Mouse (Mus musculus): Measurements from ENCODE around the gene Naa25. TPM values are rescaled to one million over a fixed set of nuclear protein-coding genes. Genes with fewer than 3 reads are reported as not detected.
"Not testable (repeated sequence)": the region's sequence is repeated elsewhere in the genome, so short reads cannot be mapped to it uniquely, and the experiment has no call there.

Naa25 gene
- polyA plus RNA-seq, 1 experiment from 2014 or later, result 53.4 TPM

DNA sequence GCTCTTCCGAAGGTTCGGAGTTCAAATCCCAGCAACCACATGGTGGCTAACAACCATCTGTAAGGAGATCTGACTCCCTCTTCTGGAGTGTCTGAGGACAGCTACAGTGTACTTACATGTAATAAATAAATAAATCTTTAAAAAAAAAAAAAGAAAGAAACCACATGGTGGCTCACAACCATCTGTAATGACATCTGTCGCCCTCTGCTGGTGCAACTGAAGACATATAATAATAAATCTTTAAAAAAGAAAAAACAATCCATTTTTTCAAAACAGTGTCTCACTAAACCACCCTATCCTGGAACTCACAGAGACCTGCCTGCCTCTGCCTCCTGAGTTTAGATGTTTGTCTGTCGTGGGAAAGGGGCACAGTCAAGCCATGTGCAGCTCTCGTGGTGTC is 20.8 kb upstream of the Naa25 start:
- H3K27ac ChIP-seq (ENCODE audit: low read depth, low read length), result not testable (repeated sequence)

DNA sequence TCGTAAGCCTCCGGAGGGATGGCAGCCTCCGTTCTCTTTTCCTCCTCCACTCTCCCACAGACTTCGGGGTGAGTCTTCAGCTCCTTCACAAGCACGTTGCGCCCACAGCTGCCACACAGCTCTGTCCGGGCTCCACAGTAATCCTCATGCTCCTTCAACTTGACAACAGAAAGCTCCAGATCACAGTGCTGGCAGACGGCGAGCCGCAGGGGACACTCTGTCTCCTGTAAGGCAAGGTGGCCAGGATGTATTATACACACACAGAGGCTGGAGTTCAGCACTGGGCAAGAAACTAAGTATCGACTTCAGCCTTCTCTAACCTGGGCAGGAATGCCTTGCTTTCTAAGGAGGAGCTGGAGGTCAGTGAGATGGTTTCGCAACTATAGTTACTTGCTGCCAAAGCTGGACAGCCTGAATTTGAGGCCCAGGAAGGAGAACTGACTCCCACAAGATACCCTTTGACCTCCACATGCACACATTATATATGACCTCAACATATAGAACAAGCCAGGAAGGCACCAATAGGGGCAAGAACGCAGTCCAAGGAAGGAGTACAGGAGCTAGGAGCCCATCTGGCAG is 19.0 kb upstream of the Naa25 start:
- peaks cover 11% of the 10 kb centered on the region; the same call in 1 of the 2 replicates for H3K36me3 ChIP-seq (ENCODE audit: control insufficient read depth, insufficient read depth, low read length)
- ATAC-seq (replicated peaks; ENCODE audit: low FRiP score), result no peak
- no peaks in the 10 kb centered on the region for H3K4me1 ChIP-seq (replicated peaks; ENCODE audit: control insufficient read depth, insufficient read depth, low read length)

More for the DNA sequence above, 20.8 kb upstream of the Naa25 start:
- H3K36me3 ChIP-seq (ENCODE audit: control insufficient read depth, insufficient read depth, low read length), result peaks cover 11% of the 10 kb centered on the region; the same call in 1 of the 2 replicates
- not testable (repeated sequence) for DNase-seq (ENCODE audit: low spot score); H3K9ac ChIP-seq (ENCODE audit: low read length); H3K4me3 ChIP-seq (ENCODE audit: low read depth, low read length); H3K4me1 ChIP-seq (replicated peaks; ENCODE audit: control insufficient read depth, insufficient read depth, low read length); H3K27me3 ChIP-seq (ENCODE audit: control insufficient read depth, insufficient read depth, low read length); H3K4me2 ChIP-seq (ENCODE audit: low read depth, low read length, severe bottlenecking); ATAC-seq (replicated peaks; ENCODE audit: low FRiP score); H3K9me3 ChIP-seq (ENCODE audit: control insufficient read depth, low read length)
- WGBS, result 79% methylated on average over 5 of the region's 5 CpGs

DNA sequence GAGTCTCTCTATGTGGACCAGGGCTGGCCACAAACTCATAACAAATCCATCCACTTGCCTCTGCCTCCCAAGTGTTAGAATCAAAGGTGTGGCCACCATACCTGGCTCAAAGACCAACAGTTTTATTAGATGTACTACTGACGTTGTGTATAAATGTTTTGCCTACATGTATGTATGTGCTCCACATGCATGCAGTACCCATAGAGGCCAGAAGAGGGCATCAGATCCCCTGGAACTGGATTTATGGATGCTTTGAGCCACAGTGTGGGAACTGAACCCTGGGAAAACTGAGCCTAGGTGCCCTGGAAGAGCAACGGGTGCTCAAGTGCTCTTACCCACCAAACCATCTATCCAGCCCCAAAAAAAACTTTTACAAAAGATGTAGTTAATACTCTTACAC is 17.0 kb upstream of the Naa25 start:
- Histone ChIP-seq H3K9ac (ENCODE audit: low read length) (no peak overlapping the region), H3K4me1 (replicated peaks; ENCODE audit: control insufficient read depth, insufficient read depth, low read length) (peaks cover 4% of the 10 kb centered on the region; the same call in 1 of the 2 replicates), H3K27ac (ENCODE audit: low read depth, low read length) (no peak overlapping the region), H3K36me3 (ENCODE audit: control insufficient read depth, insufficient read depth, low read length) (peaks cover 5% of the 10 kb centered on the region; the same call in 1 of the 2 replicates), H3K4me3 (ENCODE audit: low read depth, low read length) (no peak overlapping the region), H3K9me3 (ENCODE audit: control insufficient read depth, low read length) (no peaks in the 10 kb centered on the region), H3K27me3 (ENCODE audit: control insufficient read depth, insufficient read depth, low read length) (no peaks in the 10 kb centered on the region), H3K4me2 (ENCODE audit: low read depth, low read length, severe bottlenecking) (no peak overlapping the region)
- DNase-seq (ENCODE audit: low spot score) (no peak), ATAC-seq (replicated peaks; ENCODE audit: low FRiP score) (no peak)
- 94% methylated on average over 2 of the region's 2 CpGs for WGBS

More for the DNA sequence above, 19.0 kb upstream of the Naa25 start:
- Histone ChIP-seq H3K27ac (ENCODE audit: low read depth, low read length) (no peak overlapping the region), H3K9me3 (ENCODE audit: control insufficient read depth, low read length) (no peaks in the 10 kb centered on the region), H3K27me3 (ENCODE audit: control insufficient read depth, insufficient read depth, low read length) (no peaks in the 10 kb centered on the region), H3K4me2 (ENCODE audit: low read depth, low read length, severe bottlenecking) (no peak overlapping the region), H3K4me3 (ENCODE audit: low read depth, low read length) (no peak overlapping the region), H3K9ac (ENCODE audit: low read length) (no peak overlapping the region)
- 93% methylated on average over 13 of the region's 13 CpGs for WGBS
- no peak for DNase-seq (ENCODE audit: low spot score)

DNA sequence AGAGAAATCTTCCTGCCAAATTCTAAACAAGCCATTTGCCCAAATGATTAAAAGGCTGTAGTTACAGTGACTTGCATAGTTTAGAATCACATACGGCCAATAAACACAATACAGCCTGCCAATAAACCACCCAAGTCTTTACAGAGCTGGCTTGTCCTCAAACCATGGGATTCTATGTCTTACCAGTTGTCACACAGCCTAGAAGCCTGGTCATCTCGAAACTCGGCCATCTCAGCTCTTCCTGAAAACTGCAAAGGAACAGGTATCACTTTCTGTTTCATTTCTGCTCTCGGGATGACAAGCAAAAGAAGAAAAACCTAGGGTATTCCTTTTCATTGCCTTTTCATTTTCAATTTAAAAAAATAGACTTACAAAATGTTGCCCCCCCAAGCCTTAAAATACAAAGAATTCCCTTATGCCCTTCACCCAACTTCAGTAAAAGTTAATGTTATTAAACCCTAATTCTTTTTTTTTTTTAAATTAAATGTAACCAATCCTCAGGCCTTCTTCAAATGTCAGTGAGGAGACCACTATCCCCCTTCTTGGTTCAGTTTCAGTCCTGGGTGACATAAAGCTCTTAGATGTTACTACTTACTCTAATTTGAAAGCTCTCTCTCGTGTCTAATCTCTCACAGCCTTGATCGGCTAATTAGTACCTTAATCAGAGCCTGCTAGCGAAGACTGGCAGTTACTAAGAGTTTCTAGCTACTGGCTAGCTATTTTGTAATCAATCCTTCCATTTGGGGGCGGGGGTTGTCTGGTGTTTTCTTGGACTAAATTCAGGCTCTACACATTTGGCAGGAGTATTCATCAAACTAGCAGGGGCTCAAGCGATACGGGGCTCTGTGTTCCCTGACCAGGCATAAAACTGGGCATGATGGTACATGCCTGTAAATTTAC is 13.6 kb upstream of the Naa25 start:
- 54% methylated on average over 10 of the region's 10 CpGs for WGBS
- peaks cover 5% of the 10 kb centered on the region; the same call in 1 of the 2 replicates for H3K36me3 ChIP-seq (ENCODE audit: control insufficient read depth, insufficient read depth, low read length)
- peak overlapping the region; percentile 77 for H3K9ac ChIP-seq (ENCODE audit: low read length)
- peak overlapping the region; percentile 75 for H3K4me3 ChIP-seq (ENCODE audit: low read depth, low read length)
- ATAC-seq (replicated peaks; ENCODE audit: low FRiP score) (no peak), DNase-seq (ENCODE audit: low spot score) (no peak)
- peaks cover 4% of the 10 kb centered on the region; the same call in 1 of the 2 replicates for H3K27me3 ChIP-seq (ENCODE audit: control insufficient read depth, insufficient read depth, low read length)
- no peak overlapping the region for H3K27ac ChIP-seq (ENCODE audit: low read depth, low read length)
- peaks cover 8% of the 10 kb centered on the region; the same call in 1 of the 2 replicates for H3K4me1 ChIP-seq (replicated peaks; ENCODE audit: control insufficient read depth, insufficient read depth, low read length)
- no peaks in the 10 kb centered on the region for H3K9me3 ChIP-seq (ENCODE audit: control insufficient read depth, low read length)
- H3K4me2 ChIP-seq (ENCODE audit: low read depth, low read length, severe bottlenecking), result peak overlapping the region; percentile 67; the same call in 1 of the 2 replicates

DNA sequence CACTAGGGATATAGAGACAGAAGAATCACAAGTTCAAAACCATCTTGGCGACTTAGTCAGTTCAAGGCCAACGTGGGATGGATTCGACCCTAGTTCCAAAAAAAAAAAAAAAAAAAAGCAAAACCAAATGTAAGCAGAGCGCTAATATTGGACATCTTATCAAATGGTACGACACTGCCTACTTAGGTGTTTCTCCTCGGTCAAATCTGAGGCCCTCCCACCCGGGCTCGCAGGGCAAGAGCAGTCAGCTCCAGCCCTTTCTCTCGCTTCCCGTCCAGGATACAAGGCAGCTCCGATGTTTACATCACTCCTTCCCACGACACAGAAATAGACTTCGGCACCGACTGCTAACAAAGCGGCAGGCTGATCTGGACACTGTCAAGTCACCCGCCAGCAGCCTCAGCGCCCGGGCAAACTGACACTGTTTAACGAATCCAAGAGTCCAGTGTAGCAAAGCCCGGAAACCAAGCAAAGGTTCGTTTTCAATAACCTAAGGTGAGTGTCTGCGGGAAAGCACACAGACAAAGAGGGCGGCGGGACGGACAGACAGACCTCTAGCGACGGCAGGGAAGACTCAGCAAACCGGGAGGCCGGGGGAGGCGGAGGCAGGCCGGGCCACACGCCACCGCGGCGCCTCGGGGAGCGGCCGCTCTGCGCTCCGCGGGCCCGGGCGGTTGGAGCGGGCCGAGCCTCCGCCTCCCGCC is 12.8 kb upstream of the Naa25 start:
- WGBS, result 3% methylated on average over 35 of the region's 47 CpGs
- Histone ChIP-seq H3K4me1 (replicated peaks; ENCODE audit: control insufficient read depth, insufficient read depth, low read length) (peaks cover 8% of the 10 kb centered on the region; the same call in 1 of the 2 replicates), H3K27ac (ENCODE audit: low read depth, low read length) (peak overlapping the region; percentile 46; the same call in 1 of the 2 replicates), H3K4me2 (ENCODE audit: low read depth, low read length, severe bottlenecking) (peak overlapping the region; percentile 67), H3K4me3 (ENCODE audit: low read depth, low read length) (peak overlapping the region; percentile 75), H3K36me3 (ENCODE audit: control insufficient read depth, insufficient read depth, low read length) (peaks cover 5% of the 10 kb centered on the region; the same call in 1 of the 2 replicates), H3K27me3 (ENCODE audit: control insufficient read depth, insufficient read depth, low read length) (peaks cover 4% of the 10 kb centered on the region; the same call in 1 of the 2 replicates), H3K9me3 (ENCODE audit: control insufficient read depth, low read length) (no peaks in the 10 kb centered on the region), H3K9ac (ENCODE audit: low read length) (peak overlapping the region; percentile 77)
- DNase-seq (ENCODE audit: low spot score), result no peak
- peak; percentile 72 for ATAC-seq (replicated peaks; ENCODE audit: low FRiP score)

DNA sequence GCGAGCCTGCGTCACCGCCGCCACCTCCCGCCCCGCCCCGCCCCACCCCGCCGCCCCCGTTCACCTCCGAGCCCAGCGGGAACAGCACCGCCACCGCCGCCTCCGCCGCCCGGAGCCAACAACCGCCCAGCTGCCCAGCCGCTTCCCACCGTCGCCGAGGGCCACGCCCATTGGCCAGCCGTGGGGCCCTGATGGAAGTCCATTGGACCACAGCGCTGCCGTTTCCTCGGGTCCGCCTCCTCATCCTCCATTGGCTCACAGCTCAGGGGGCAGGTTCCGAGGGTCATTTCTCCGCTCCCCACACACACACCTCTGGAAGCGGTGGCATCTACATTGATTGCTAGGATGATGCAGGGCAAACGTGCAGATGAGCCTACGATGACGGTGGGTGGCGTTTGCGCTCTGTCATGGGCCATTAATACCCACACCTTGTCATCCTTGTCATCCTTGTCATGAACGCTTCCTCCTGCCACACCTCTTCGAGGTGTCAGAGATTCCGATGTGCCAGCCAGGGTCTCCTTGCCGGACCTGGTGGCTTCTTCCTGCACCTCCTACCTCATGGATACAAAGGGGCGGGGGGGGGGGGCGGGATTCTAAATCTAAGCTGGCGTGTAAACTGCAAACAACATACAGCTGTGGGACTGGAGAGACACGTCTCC is 12.1 kb upstream of the Naa25 start, which contains the start of gene Trafd1:
Gene Trafd1, minus strand, starts transcription at position 172 of the 659 bp plus-strand sequence.
- H3K4me3 ChIP-seq (ENCODE audit: low read depth, low read length), result peak within 1 kb of the TSS; percentile 75
- DNase-seq (ENCODE audit: low spot score) (peak; percentile 96), ATAC-seq (replicated peaks; ENCODE audit: low FRiP score) (peak; percentile 96)
- H3K36me3 ChIP-seq (ENCODE audit: control insufficient read depth, insufficient read depth, low read length), result peaks cover 5% of the 10 kb centered on the region; the same call in 1 of the 2 replicates
- peak within 1 kb of the TSS; percentile 46; the same call in 1 of the 2 replicates for H3K27ac ChIP-seq (ENCODE audit: low read depth, low read length)
- peak within 1 kb of the TSS; percentile 67 for H3K4me2 ChIP-seq (ENCODE audit: low read depth, low read length, severe bottlenecking)
- peaks cover 4% of the 10 kb centered on the region; the same call in 1 of the 2 replicates for H3K27me3 ChIP-seq (ENCODE audit: control insufficient read depth, insufficient read depth, low read length)
- H3K9me3 ChIP-seq (ENCODE audit: control insufficient read depth, low read length), result no peaks in the 10 kb centered on the region
- peaks cover 8% of the 10 kb centered on the region; the same call in 1 of the 2 replicates for H3K4me1 ChIP-seq (replicated peaks; ENCODE audit: control insufficient read depth, insufficient read depth, low read length)
- H3K9ac ChIP-seq (ENCODE audit: low read length), result peak within 1 kb of the TSS; percentile 77
- WGBS, result under 1% methylated on average over 30 of the region's 45 CpGs

DNA sequence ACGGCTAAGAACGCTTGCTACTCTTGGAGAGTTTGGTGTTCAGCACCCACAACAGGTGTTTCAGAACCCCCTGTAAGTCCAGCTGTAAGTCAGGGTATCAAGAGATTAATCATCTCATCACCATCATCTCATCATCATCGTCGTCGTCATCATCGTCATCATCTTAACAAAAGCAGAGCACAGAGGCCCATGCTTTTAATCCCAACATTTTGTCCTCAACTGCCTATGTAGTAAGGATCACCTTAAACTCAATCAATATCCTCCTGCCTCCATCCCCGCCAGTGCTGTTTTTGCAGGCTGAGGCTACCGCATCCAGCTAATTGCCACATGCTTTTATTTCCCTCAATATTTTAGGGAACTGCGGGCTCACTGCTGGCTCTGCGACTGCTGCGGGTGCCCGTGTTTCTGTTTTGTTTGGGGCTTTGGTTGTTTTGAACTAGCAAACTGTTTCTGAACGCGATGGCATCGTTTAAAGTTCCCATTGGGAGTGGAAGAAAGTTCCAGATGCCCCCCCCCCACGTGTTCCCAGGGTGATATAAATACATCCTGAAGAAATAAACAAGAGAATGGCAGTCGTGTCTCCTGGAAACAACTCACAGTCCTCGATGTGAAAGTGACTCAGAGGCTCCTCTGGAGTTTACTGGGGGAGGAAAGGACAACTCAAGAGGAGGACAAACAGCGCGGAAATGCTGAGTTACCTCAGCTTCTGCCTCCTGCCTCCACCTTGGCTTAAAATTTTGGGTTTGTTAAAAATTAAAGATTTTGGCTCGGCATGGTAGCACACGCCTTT is 11.4 kb upstream of the Naa25 start:
- DNase-seq (ENCODE audit: low spot score), result no peak
- H3K27me3 ChIP-seq (ENCODE audit: control insufficient read depth, insufficient read depth, low read length), result peaks cover 4% of the 10 kb centered on the region; the same call in 1 of the 2 replicates
- H3K9ac ChIP-seq (ENCODE audit: low read length), result no peak overlapping the region

More for the DNA sequence above, 11.4 kb upstream of the Naa25 start:
- 34% methylated on average over 22 of the region's 22 CpGs for WGBS
- peak overlapping the region; percentile 67 for H3K4me2 ChIP-seq (ENCODE audit: low read depth, low read length, severe bottlenecking)
- no peaks in the 10 kb centered on the region for H3K36me3 ChIP-seq (ENCODE audit: control insufficient read depth, insufficient read depth, low read length)
- ATAC-seq (replicated peaks; ENCODE audit: low FRiP score), result peak; percentile 13; the same call in 1 of the 2 replicates
- peak overlapping the region; percentile 75 for H3K4me3 ChIP-seq (ENCODE audit: low read depth, low read length)
- no peaks in the 10 kb centered on the region for H3K9me3 ChIP-seq (ENCODE audit: control insufficient read depth, low read length)
- H3K4me1 ChIP-seq (replicated peaks; ENCODE audit: control insufficient read depth, insufficient read depth, low read length), result peaks cover 8% of the 10 kb centered on the region; the same call in 1 of the 2 replicates
- no peak overlapping the region for H3K27ac ChIP-seq (ENCODE audit: low read depth, low read length)

All from forebrain, embryonic 11.5 days (tissue).